ENCODE assay signal across 9 mouse cellular contexts in the genomic region with DNA sequence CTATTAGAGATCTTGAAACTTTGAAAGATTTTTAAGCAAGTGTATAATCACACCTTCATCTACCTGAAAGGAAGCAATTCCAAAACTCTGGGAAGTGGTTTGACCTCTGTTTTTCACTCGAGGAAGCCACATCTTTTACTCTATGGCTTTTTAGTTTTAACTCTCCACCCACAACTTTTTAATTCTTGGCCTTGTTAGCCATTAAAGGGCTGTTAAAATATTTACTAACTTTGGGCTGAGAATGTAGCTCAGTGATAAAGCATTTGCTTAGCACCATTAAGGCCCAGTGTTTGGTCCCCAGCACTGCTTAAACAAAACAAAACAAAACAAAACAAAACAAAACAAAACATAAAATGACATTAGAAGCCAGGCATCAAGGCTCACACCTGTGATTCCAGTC. TPM values are rescaled to one million over a fixed set of nuclear protein-coding genes. Genes with fewer than 3 reads are reported as not detected.
DNase-seq lines count a peak whose midpoint lies in the region; ATAC-seq and TF ChIP-seq lines count a peak whose summit lies in the region.
"Had no signal": no experiment of that assay in that cellular context is flagged by ENCODE, and none has a peak within 500 bp of the region (broad histone marks: within the 10 kb centered on the region; RNA-seq: fewer than 3 reads in every experiment).

No protein-coding gene starts in this region.

- 8% methylated on average over 1 of the region's 1 CpGs for WGBS in kidney, adult 2 months
- 37% methylated on average over 1 of the region's 1 CpGs for WGBS in hindbrain, embryonic 14.5 days
- WGBS in midbrain, embryonic 15.5 days, result 44% methylated on average over 1 of the region's 1 CpGs

- no peak for TF ChIP-seq POLR2A in kidney, adult 2 months (IDR thresholded peaks at IDR 0.05; ENCODE audit: low read depth, low read length)
- TF ChIP-seq POLR2A in MEL (IDR thresholded peaks at IDR 0.05; ENCODE audit: control insufficient read depth in 1 of 2, insufficient read depth in 1 of 2, low read depth in 1 of 2, low read length in 2 of 2, poor library complexity in 1 of 2), result no peak

- no peaks in the 10 kb centered on the region for H3K27me3 ChIP-seq in kidney, adult 2 months (replicated peaks; ENCODE audit: control insufficient read depth, insufficient read depth, low read length)
- no peaks in the 10 kb centered on the region for H3K27me3 ChIP-seq in MEL (ENCODE audit: control insufficient read depth in 1 of 2, insufficient read depth in 2 of 2, low read length in 2 of 2)
- peaks cover 22% of the 10 kb centered on the region; the same call in 1 of the 2 replicates for H3K27me3 ChIP-seq in hindbrain, embryonic 14.5 days (ENCODE audit: control insufficient read depth, insufficient read depth, low read length)
- peaks cover 24% of the 10 kb centered on the region for H3K27me3 ChIP-seq in midbrain, embryonic 15.5 days (replicated peaks)

- TF ChIP-seq EP300 in MEL (IDR thresholded peaks at IDR 0.05; ENCODE audit: low read depth in 1 of 2, low read length in 2 of 2), result no peak

- peak overlapping the region; percentile 98 for H3K4me2 ChIP-seq in hindbrain, embryonic 14.5 days (replicated peaks)
- H3K4me2 ChIP-seq in midbrain, embryonic 15.5 days, result peak overlapping the region; percentile 99

- TF ChIP-seq CTCF in kidney, adult 2 months (conservative IDR thresholded peaks at IDR 0.05; ENCODE audit: insufficient read depth, insufficient read length, low read depth, low read length), result no peak
- no peak for TF ChIP-seq CTCF in MEL (IDR thresholded peaks at IDR 0.05 in 2 of 3, conservative IDR thresholded peaks at IDR 0.05 in 1 of 3; ENCODE audit: control insufficient read depth in 1 of 3, insufficient read depth in 1 of 3, low read depth in 2 of 3, low read length in 3 of 3, poor library complexity in 1 of 3, severe bottlenecking in 1 of 3)

- TF ChIP-seq RAD21 in MEL (IDR thresholded peaks at IDR 0.05; ENCODE audit: low read depth, low read length), result no peak

- peaks cover 15% of the 10 kb centered on the region; the same call in 1 of the 2 replicates for H3K4me1 ChIP-seq in kidney, adult 2 months (ENCODE audit: control insufficient read depth, insufficient read depth, low read length)
- peaks cover 12% of the 10 kb centered on the region in 2 experiments; a peak in 3 of 4 replicates for H3K4me1 ChIP-seq in MEL (ENCODE audit: control insufficient read depth in 1 of 2, insufficient read depth in 2 of 2, low read length in 2 of 2)
- H3K4me1 ChIP-seq in hindbrain, embryonic 14.5 days (replicated peaks; ENCODE audit: control insufficient read depth, insufficient read depth, low read length), result 0 out of 2 replicates have a peak, but pooled peaks cover 9% of the 10 kb centered on the region
- peaks cover 20% of the 10 kb centered on the region for H3K4me1 ChIP-seq in midbrain, embryonic 15.5 days

- H3K9ac ChIP-seq in MEL (ENCODE audit: control insufficient read depth, low read depth, low read length, poor library complexity, severe bottlenecking), result peak overlapping the region; percentile 93
- H3K9ac ChIP-seq in hindbrain, embryonic 14.5 days, result no peak overlapping the region
- no peak overlapping the region for H3K9ac ChIP-seq in midbrain, embryonic 15.5 days

- peak overlapping the region; percentile 87 for H3K27ac ChIP-seq in kidney, adult 2 months (ENCODE audit: insufficient read depth, low read depth, low read length)
- H3K27ac ChIP-seq in MEL (ENCODE audit: control insufficient read depth, low read depth, low read length), result peak overlapping the region; percentile 17; the same call in 1 of the 2 replicates
- H3K27ac ChIP-seq in hindbrain, embryonic 14.5 days, result no peak overlapping the region
- no peak overlapping the region for H3K27ac ChIP-seq in midbrain, embryonic 15.5 days

- ATAC-seq in hindbrain, embryonic 14.5 days (ENCODE audit: low FRiP score), result no peak
- ATAC-seq in midbrain, embryonic 15.5 days (replicated peaks), result no peak
- ATAC-seq: inflammation-experienced regulatory T-cells, adult 6 months had no signal

- H3K4me3 ChIP-seq in kidney, adult 2 months (ENCODE audit: insufficient read depth, low read depth, low read length), result peak overlapping the region; percentile 36
- peak overlapping the region; percentile 83 to 95 for H3K4me3 ChIP-seq in MEL (ENCODE audit: control insufficient read depth in 1 of 2, insufficient read depth in 1 of 2, low read depth in 2 of 2, low read length in 2 of 2)
- H3K4me3 ChIP-seq in hindbrain, embryonic 14.5 days (replicated peaks; ENCODE audit: low read length), result peak overlapping the region; percentile 67; the same call in 1 of the 2 replicates
- no peak overlapping the region for H3K4me3 ChIP-seq in midbrain, embryonic 15.5 days

- peak; percentile 51 for DNase-seq in kidney, adult 2 months
- no peak for DNase-seq in kidney, postnatal 25 days
- no peak for DNase-seq in MEL (ENCODE audit: low read depth, low spot score)
- no peak for DNase-seq in hindbrain, embryonic 14.5 days (ENCODE audit: low spot score)
- no peak for DNase-seq in right cerebral cortex, postnatal 25 days
- DNase-seq in frontal cortex, postnatal 25 days (ENCODE audit: low spot score in 2 of 2), result no peak
- no peak for DNase-seq in gastrocnemius, postnatal 10 days

- H3K79me2 ChIP-seq in MEL (ENCODE audit: control insufficient read depth, insufficient read depth, low read length, poor library complexity), result peaks cover 24% of the 10 kb centered on the region

- H3K9me3 ChIP-seq in MEL (replicated peaks; ENCODE audit: insufficient read depth, low read length), result no peaks in the 10 kb centered on the region
- H3K9me3 ChIP-seq in hindbrain, embryonic 14.5 days (ENCODE audit: control insufficient read depth, low read length), result no peaks in the 10 kb centered on the region
- no peaks in the 10 kb centered on the region for H3K9me3 ChIP-seq in midbrain, embryonic 15.5 days

- peaks cover 2% of the 10 kb centered on the region; the same call in 1 of the 2 replicates for H3K36me3 ChIP-seq in kidney, adult 2 months (ENCODE audit: control insufficient read depth, insufficient read depth, low read length)
- H3K36me3 ChIP-seq in MEL (ENCODE audit: control insufficient read depth in 1 of 2, insufficient read depth in 2 of 2, low read length in 2 of 2), result peaks cover 0 to 16% of the 10 kb centered on the region in 2 experiments; a peak in 3 of 4 replicates
- no peaks in the 10 kb centered on the region for H3K36me3 ChIP-seq in hindbrain, embryonic 14.5 days (replicated peaks; ENCODE audit: control insufficient read depth, insufficient read depth)
- H3K36me3 ChIP-seq in midbrain, embryonic 15.5 days (replicated peaks), result no peaks in the 10 kb centered on the region

TF ChIP-seq in MEL, 35 proteins besides CTCF, POLR2A, EP300 and RAD21:
- TF ChIP-seq ZNF384 (IDR thresholded peaks at IDR 0.05; ENCODE audit: low read depth, low read length) (no peak), E2F4 (IDR thresholded peaks at IDR 0.05; ENCODE audit: borderline replicate concordance, low read depth, low read length) (no peak), KAT2A (conservative IDR thresholded peaks at IDR 0.05; ENCODE audit: low read depth, low read length) (no peak), GATA1 (IDR thresholded peaks at IDR 0.05; ENCODE audit: low read depth, low read length) (no peak), ZC3H11A (IDR thresholded peaks at IDR 0.05; ENCODE audit: low read depth, low read length) (no peak), USF1 (IDR thresholded peaks at IDR 0.05; ENCODE audit: low read depth, low read length) (no peak), MYB (IDR thresholded peaks at IDR 0.05; ENCODE audit: low read depth, low read length) (no peak), NRF1 (IDR thresholded peaks at IDR 0.05; ENCODE audit: insufficient read depth, low read depth, low read length, poor library complexity, severe bottlenecking) (no peak), POLR2AphosphoS2 (IDR thresholded peaks at IDR 0.05; ENCODE audit: low read length) (no peak), GABPA (IDR thresholded peaks at IDR 0.05; ENCODE audit: low read depth, low read length) (no peak), MEF2A (IDR thresholded peaks at IDR 0.05; ENCODE audit: extremely low read depth, insufficient replicate concordance, low read depth, low read length, poor library complexity, severe bottlenecking) (no peak), BHLHE40 (IDR thresholded peaks at IDR 0.05; ENCODE audit: borderline replicate concordance, low read depth, low read length) (no peak), TBP (IDR thresholded peaks at IDR 0.05; ENCODE audit: low read depth, low read length) (no peak), RCOR1 (IDR thresholded peaks at IDR 0.05; ENCODE audit: low read depth, low read length) (no peak)

RNA-seq across cellular contexts. Expression of a gene that starts 2.2 kb away (rescaled TPM):
- polyA plus RNA-seq in kidney, adult 2 months (2012; rRNA removed), result 17.9 and 19.0 TPM in 2 replicates
- total RNA-seq in MEL (2012; rRNA removed), result 19.1 and 20.7 TPM in 2 replicates
- polyA plus RNA-seq in MEL (2012; ENCODE audit: insufficient read depth in 1 of 2, insufficient read length in 2 of 2, low read depth in 1 of 2, low replicate concordance in 2 of 2, missing spikeins in 1 of 2), result 10 to 100 TPM in 1 of 2 experiments, not detected in 1; 29.6 TPM
- 4.3 and 4.9 TPM in 2 replicates for polyA plus RNA-seq in hindbrain, embryonic 14.5 days (2014; fragmentation: Nextera tagmentation; extraction: Ambion mirVana)
- 2.5 and 3.2 TPM in 2 replicates for polyA plus RNA-seq in midbrain, embryonic 15.5 days (2015; fragmentation: Nextera tagmentation; extraction: Ambion mirVana)
- 1 to 10 TPM; 1.7 to 2.2 TPM for total RNA-seq in gastrocnemius, postnatal 10 days (2021)

Comparison
In these comparisons a context has a peak if more than half of its experiments do, and no peak if none do; other contexts are left out.
1. H3K27ac ChIP-seq: peak in kidney, adult 2 months (single experiment) and MEL (single experiment); none in hindbrain, embryonic 14.5 days (single experiment) and midbrain, embryonic 15.5 days (single experiment).